Mouse (Mus musculus): ENCODE measurements around the gene Pigw. TPM values are rescaled to one million over a fixed set of nuclear protein-coding genes. Genes with fewer than 3 reads are reported as not detected.

Gene Pigw
- polyA plus RNA-seq, 1 experiment from 2014 or later = 1.3 TPM

- Histone ChIP-seq H3K27me3 (replicated peaks; ENCODE audit: control insufficient read depth, insufficient read depth, low read length) (no peaks in the 10 kb centered on the region), H3K27ac (ENCODE audit: low read depth, low read length) (no peak within 1 kb of the TSS), H3K9me3 (ENCODE audit: control insufficient read depth) (no peaks in the 10 kb centered on the region), H3K4me3 (ENCODE audit: low read depth, low read length) (peak within 1 kb of the TSS; percentile 89), H3K9ac (ENCODE audit: low read depth, low read length) (peak within 1 kb of the TSS; percentile 80), H3K4me1 (replicated peaks; ENCODE audit: control insufficient read depth, insufficient read depth, low read length) (peaks cover 3% of the 10 kb centered on the region; the same call in 1 of the 2 replicates), H3K4me2 (replicated peaks; ENCODE audit: low read depth) (peak within 1 kb of the TSS; percentile 79), H3K36me3 (ENCODE audit: control insufficient read depth, insufficient read depth) (peaks cover 26% of the 10 kb centered on the region; the same call in 1 of the 2 replicates)
- peak; percentile 87 for ATAC-seq
- TF ChIP-seq CTCF (IDR thresholded peaks at IDR 0.05; ENCODE audit: low read depth) = peak; percentile 7; the same call in 1 of the 2 replicates
- WGBS = 4% methylated on average over 34 of the region's 34 CpGs
Observed at GRCm38 (mm10) chr11:84916053-84916702, 36.1 kb upstream of the Pigw start, which contains the start of gene Znhit3. Gene Znhit3, minus strand, starts transcription at chr11:84916366.

DNA sequence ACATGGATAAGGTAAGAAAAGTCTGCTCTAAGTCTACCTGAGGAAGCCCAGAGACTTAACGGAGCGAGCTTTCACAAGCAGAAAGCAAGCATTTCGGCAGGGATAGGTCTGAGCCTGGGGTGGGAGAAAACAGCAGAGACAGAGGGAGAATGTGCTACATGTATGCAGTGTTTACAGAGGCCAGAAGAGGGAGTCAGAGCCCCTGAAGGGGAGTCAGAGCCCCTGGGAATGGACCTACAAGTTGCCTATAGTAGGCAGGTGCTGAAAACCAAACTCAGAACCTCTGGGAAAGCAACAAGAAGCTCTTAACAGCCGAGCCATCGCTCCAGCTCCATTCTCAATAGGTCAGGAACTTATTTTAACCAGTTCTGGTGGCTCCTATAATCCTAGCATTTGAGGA lies 34.6 kb upstream of the Pigw start:
- ATAC-seq = no peak
- no peak overlapping the region for H3K9ac ChIP-seq (ENCODE audit: low read depth, low read length)
- peaks cover 39% of the 10 kb centered on the region for H3K36me3 ChIP-seq (ENCODE audit: control insufficient read depth, insufficient read depth)
- no peak overlapping the region for H3K4me2 ChIP-seq (replicated peaks; ENCODE audit: low read depth)
- TF ChIP-seq CTCF (IDR thresholded peaks at IDR 0.05; ENCODE audit: low read depth) = peak; percentile 21; the same call in 1 of the 2 replicates
- 78% methylated on average over 5 of the region's 5 CpGs for WGBS
- no peaks in the 10 kb centered on the region for H3K9me3 ChIP-seq (ENCODE audit: control insufficient read depth)
- no peak overlapping the region for H3K27ac ChIP-seq (ENCODE audit: low read depth, low read length)
- H3K4me1 ChIP-seq (replicated peaks; ENCODE audit: control insufficient read depth, insufficient read depth, low read length) = peaks cover 3% of the 10 kb centered on the region; the same call in 1 of the 2 replicates
- H3K4me3 ChIP-seq (ENCODE audit: low read depth, low read length) = no peak overlapping the region
- H3K27me3 ChIP-seq (replicated peaks; ENCODE audit: control insufficient read depth, insufficient read depth, low read length) = no peaks in the 10 kb centered on the region

GRCm38 (mm10) chr11:84910411-84910810 lies 30.3 kb upstream of the Pigw start:
- H3K4me2 ChIP-seq (replicated peaks; ENCODE audit: low read depth) = no peak overlapping the region
- no peaks in the 10 kb centered on the region for H3K4me1 ChIP-seq (replicated peaks; ENCODE audit: control insufficient read depth, insufficient read depth, low read length)
- no peaks in the 10 kb centered on the region for H3K9me3 ChIP-seq (ENCODE audit: control insufficient read depth)
- 78% methylated on average over 4 of the region's 4 CpGs for WGBS
- ATAC-seq = no peak
- H3K36me3 ChIP-seq (ENCODE audit: control insufficient read depth, insufficient read depth) = peaks cover 68% of the 10 kb centered on the region
- no peak overlapping the region for H3K4me3 ChIP-seq (ENCODE audit: low read depth, low read length)
- no peak overlapping the region for H3K9ac ChIP-seq (ENCODE audit: low read depth, low read length)
- no peak for TF ChIP-seq CTCF (IDR thresholded peaks at IDR 0.05; ENCODE audit: low read depth)
- no peaks in the 10 kb centered on the region for H3K27me3 ChIP-seq (replicated peaks; ENCODE audit: control insufficient read depth, insufficient read depth, low read length)
- no peak overlapping the region for H3K27ac ChIP-seq (ENCODE audit: low read depth, low read length)

DNA sequence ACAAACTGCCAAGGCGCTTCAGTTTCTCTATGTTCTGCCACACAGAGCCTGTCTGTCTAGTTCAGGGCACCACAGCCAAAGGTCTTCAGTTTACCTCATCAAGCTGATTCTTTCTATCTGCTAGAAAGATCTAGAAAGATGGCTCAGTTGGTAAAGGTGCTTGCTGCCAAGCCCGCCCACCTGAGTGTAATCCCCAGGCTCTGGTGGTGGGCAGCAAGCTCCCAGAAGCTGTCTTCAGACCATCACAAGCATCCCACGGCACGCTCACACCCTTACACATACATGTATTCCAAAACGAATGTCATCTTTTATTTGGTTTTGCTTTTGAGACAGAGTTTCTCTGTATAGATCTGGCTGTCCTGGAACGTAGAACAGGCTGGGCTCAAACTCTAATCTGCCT lies 28.4 kb upstream of the Pigw start:
- H3K4me1 ChIP-seq (replicated peaks; ENCODE audit: control insufficient read depth, insufficient read depth, low read length) = no peaks in the 10 kb centered on the region
- peaks cover 78% of the 10 kb centered on the region for H3K36me3 ChIP-seq (ENCODE audit: control insufficient read depth, insufficient read depth)
- ATAC-seq = no peak
- no peak for TF ChIP-seq CTCF (IDR thresholded peaks at IDR 0.05; ENCODE audit: low read depth)
- H3K4me3 ChIP-seq (ENCODE audit: low read depth, low read length) = no peak overlapping the region
- H3K9me3 ChIP-seq (ENCODE audit: control insufficient read depth) = no peaks in the 10 kb centered on the region
- H3K9ac ChIP-seq (ENCODE audit: low read depth, low read length) = no peak overlapping the region
- H3K27ac ChIP-seq (ENCODE audit: low read depth, low read length) = no peak overlapping the region
- no peaks in the 10 kb centered on the region for H3K27me3 ChIP-seq (replicated peaks; ENCODE audit: control insufficient read depth, insufficient read depth, low read length)
- no peak overlapping the region for H3K4me2 ChIP-seq (replicated peaks; ENCODE audit: low read depth)
- 91% methylated on average over 6 of the region's 6 CpGs for WGBS

DNA sequence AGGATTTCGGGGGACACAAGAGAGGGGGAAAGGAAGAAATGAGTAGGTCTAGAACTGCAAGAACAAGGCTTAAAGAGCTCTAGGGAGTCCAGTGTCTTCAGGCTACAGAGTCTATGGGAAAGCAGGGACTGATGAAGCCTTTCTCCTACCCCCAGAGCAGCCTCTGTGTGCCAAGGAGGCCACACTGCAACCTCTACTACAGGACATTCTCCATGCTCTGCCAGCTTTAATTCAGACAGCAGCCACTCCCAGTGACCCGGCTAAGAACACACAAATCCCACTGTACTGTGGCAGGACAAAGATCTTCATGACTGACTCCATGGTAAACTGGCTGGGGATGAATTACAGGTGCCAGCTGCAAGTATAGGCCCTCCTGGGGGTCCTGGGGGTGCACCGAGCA lies 27.0 kb upstream of the Pigw start:
- no peak for ATAC-seq
- Histone ChIP-seq H3K27ac (ENCODE audit: low read depth, low read length) (no peak overlapping the region), H3K9ac (ENCODE audit: low read depth, low read length) (no peak overlapping the region), H3K4me1 (replicated peaks; ENCODE audit: control insufficient read depth, insufficient read depth, low read length) (no peaks in the 10 kb centered on the region), H3K4me3 (ENCODE audit: low read depth, low read length) (no peak overlapping the region), H3K4me2 (replicated peaks; ENCODE audit: low read depth) (no peak overlapping the region), H3K9me3 (ENCODE audit: control insufficient read depth) (no peaks in the 10 kb centered on the region), H3K36me3 (ENCODE audit: control insufficient read depth, insufficient read depth) (peaks cover 82% of the 10 kb centered on the region), H3K27me3 (replicated peaks; ENCODE audit: control insufficient read depth, insufficient read depth, low read length) (no peaks in the 10 kb centered on the region)
- 68% methylated on average over 3 of the region's 3 CpGs for WGBS
- TF ChIP-seq CTCF (IDR thresholded peaks at IDR 0.05; ENCODE audit: low read depth) = no peak

DNA sequence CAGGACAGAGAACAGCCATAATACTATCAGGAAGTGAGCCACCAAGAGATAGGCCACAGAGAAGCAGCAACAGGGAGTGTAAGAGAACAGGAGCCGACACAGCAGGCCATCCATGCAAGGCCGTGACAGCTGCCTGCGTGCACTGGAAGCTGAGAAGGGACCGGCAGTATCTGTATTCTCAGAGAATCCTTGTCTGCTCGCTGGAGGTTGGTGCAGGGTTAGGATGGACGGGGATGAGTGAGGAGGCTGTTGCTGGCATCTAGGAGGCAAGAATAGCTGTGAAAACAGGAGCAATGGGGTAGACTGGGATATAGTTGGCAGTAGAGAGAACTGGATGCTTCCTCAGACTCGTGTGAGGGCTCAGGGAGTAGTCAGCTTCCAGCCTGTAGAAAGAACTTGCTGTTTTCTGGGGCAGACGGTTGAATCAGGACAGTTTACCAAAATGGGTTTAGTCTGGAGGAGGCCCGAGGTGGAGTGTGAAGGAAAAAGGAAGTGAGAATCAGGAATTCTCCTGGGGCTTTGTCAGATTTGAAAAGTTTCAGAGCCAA lies 24.6 kb upstream of the Pigw start:
- no peak overlapping the region for H3K4me3 ChIP-seq (ENCODE audit: low read depth, low read length)
- no peaks in the 10 kb centered on the region for H3K4me1 ChIP-seq (replicated peaks; ENCODE audit: control insufficient read depth, insufficient read depth, low read length)
- no peak overlapping the region for H3K4me2 ChIP-seq (replicated peaks; ENCODE audit: low read depth)
- no peaks in the 10 kb centered on the region for H3K9me3 ChIP-seq (ENCODE audit: control insufficient read depth)
- no peaks in the 10 kb centered on the region for H3K27me3 ChIP-seq (replicated peaks; ENCODE audit: control insufficient read depth, insufficient read depth, low read length)
- 84% methylated on average over 9 of the region's 9 CpGs for WGBS
- TF ChIP-seq CTCF (IDR thresholded peaks at IDR 0.05; ENCODE audit: low read depth) = no peak
- H3K9ac ChIP-seq (ENCODE audit: low read depth, low read length) = no peak overlapping the region
- no peak for ATAC-seq
- H3K27ac ChIP-seq (ENCODE audit: low read depth, low read length) = no peak overlapping the region
- H3K36me3 ChIP-seq (ENCODE audit: control insufficient read depth, insufficient read depth) = peaks cover 85% of the 10 kb centered on the region
